Comparison of ENCODE assay signal across 7 mouse cellular contexts in genomic region chr1:191470190-191470985, GRCm38 (mm10).
A peak's percentile ranks its signal among the peaks of the same experiment; 100 is the strongest.
DNase-seq lines count a peak whose midpoint lies in the region; ATAC-seq and TF ChIP-seq lines count a peak whose summit lies in the region.

No protein-coding gene starts in this region.

- peak; percentile 20 for DNase-seq in 416B (ENCODE audit: low read depth)
- DNase-seq in Patski (ENCODE audit: low read depth, low spot score): peak; percentile 81
- peak; percentile 60 to 75 for DNase-seq in heart, adult 2 months
- DNase-seq in layer of hippocampus, adult 11-12 months (ENCODE audit: low spot score): peak; percentile 63
- peak; percentile 53 for DNase-seq in lung, postnatal 10 days
- no peak for DNase-seq in spleen, postnatal 14 days (ENCODE audit: low spot score in 2 of 2)
- no peak for DNase-seq in natural killer cell, adult 2 months (ENCODE audit: low spot score in 2 of 2)

- no peak overlapping the region; the same call in 1 of the 2 replicates for H3K9ac ChIP-seq in heart, adult 2 months (ENCODE audit: low read depth, low read length)

- in situ Hi-C loops in Patski (cut with MboI; ENCODE audit: low pct_unique_long_range_greater_than_20kb): loop anchor here (5.0 kb wide), 1 partner anchor 73 kb away; no protein-coding TSS in a partner anchor

- peak overlapping the region; percentile 7; the same call in 1 of the 2 replicates for H3K4me3 ChIP-seq in heart, adult 2 months

- no peaks in the 10 kb centered on the region for H3K27me3 ChIP-seq in Patski
- H3K27me3 ChIP-seq in heart, adult 2 months (ENCODE audit: control insufficient read depth, insufficient read depth, low read length): no peaks in the 10 kb centered on the region

- CTCF ChIA-PET in Patski (lab: Charles Lee): interaction anchor here (0.9 to 2.1 kb wide), 8 partner anchors 11 to 165 kb away, joined by 3 to 7 read pairs (median 4); no protein-coding TSS in a partner anchor

- peak; percentile 75; the same call in 1 of the 2 replicates for TF ChIP-seq EP300 in heart, adult 2 months (IDR thresholded peaks at IDR 0.05; ENCODE audit: insufficient read depth, low read depth, low read length)

- TF ChIP-seq CTCF in Patski (IDR thresholded peaks at IDR 0.05): no peak
- TF ChIP-seq CTCF in heart, adult 2 months (IDR thresholded peaks at IDR 0.05): no peak

- peaks cover 14% of the 10 kb centered on the region for H3K4me1 ChIP-seq in heart, adult 2 months (ENCODE audit: control insufficient read depth, insufficient read depth, low read length)

- TF ChIP-seq POLR2A in heart, adult 2 months (IDR thresholded peaks at IDR 0.05; ENCODE audit: insufficient read depth, low read depth, low read length): peak; percentile 31; the same call in 1 of the 2 replicates

- H3K27ac ChIP-seq in heart, adult 2 months: peak overlapping the region; percentile 87

- H3K79me2 ChIP-seq in heart, adult 2 months (replicated peaks; ENCODE audit: control insufficient read depth, insufficient read depth, low read length): no peaks in the 10 kb centered on the region

- no peaks in the 10 kb centered on the region for H3K36me3 ChIP-seq in heart, adult 2 months (ENCODE audit: control insufficient read depth, insufficient read depth, low read length)

- peak; percentile 93 for ATAC-seq in Patski

- POLR2A ChIA-PET in Patski (lab: Charles Lee): interaction anchor here (0.7 to 1.7 kb wide), 3 partner anchors 56 to 79 kb away, joined by 3 to 4 read pairs (median 3); no protein-coding TSS in a partner anchor

- WGBS in heart, adult 2 months: 17% methylated on average over 13 of the region's 13 CpGs

- intact Hi-C loops in heart, adult 2 months (cut with DNase I): loop anchor here (2.0 kb wide), 1 partner anchor 80 kb away; no protein-coding TSS in a partner anchor

Comparison
In these comparisons a context has a peak if more than half of its experiments do, and no peak if none do; other contexts are left out.
1. DNase-seq: peak in 416B (single experiment), Patski (single experiment), heart, adult 2 months (2 of 2), layer of hippocampus, adult 11-12 months (single experiment) and lung, postnatal 10 days (single experiment); none in spleen, postnatal 14 days (0 of 2) and natural killer cell, adult 2 months (0 of 2).